Mouse (Mus musculus): Measurements from ENCODE around the gene Hlf.

Hlf gene

DNA sequence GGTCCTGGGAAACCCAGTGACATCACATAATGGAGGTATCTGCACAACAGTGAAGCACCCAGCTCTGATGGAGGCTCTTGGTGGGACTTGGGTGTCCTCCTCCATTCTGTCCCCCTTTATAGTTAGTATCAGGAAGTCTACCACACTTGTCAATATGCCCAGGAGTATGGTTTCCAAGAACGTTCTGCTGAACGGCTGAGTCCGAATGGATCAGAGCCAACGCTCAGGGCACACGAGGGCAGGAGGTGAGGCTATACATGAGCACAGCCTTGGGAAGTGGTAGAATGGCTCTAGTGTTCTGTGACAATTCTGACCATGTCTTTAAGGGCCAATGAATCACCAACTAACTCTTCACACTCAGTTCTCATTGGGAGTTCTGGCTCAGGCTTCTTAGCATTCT lies 47.8 kb downstream of the Hlf start:
- in situ Hi-C loops (cut with MboI, MseI), result no loop called here

DNA sequence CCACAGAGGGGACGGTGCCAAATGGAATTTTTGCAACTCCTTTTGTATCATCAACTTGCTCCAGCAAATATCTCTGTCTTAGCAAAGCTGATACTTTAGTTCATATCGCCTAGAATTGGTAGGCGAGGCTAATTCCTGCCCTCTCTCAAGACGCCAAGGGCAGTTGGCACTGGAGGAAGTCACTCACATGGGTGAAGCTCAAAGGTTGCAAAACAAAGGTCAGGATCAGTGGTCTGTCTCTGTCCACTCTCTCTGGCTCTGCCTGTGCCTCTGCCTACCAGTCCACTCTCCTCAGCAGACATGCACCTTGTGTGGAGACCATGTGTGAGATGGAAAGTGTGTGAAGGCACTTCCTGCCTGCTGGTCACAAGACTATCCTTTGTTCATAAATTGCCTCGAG lies 48.4 kb downstream of the Hlf start:
- in situ Hi-C loops (cut with MboI, MseI), result no loop called here

DNA sequence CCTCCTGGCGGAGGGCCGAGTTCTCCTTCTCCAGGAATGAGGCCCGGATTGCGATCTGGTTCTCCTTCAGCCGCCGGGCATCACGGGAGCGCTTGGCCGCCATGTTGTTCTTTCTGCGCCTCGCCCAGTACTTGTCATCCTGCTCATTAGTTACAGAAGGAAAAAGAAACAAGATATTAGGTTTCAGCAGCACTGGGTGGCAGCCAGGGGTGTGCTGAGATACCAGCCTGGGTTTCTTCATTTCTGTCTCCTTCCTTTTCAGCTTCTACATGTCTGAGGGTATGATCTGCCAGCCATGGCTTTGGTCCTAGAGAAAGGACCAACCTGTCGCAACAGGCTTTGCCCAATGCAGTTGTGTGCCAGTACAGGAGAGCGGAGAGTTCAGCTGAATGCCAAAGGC lies 49.9 kb downstream of the Hlf start:
- in situ Hi-C loops (cut with MboI, MseI), result no loop called here

DNA sequence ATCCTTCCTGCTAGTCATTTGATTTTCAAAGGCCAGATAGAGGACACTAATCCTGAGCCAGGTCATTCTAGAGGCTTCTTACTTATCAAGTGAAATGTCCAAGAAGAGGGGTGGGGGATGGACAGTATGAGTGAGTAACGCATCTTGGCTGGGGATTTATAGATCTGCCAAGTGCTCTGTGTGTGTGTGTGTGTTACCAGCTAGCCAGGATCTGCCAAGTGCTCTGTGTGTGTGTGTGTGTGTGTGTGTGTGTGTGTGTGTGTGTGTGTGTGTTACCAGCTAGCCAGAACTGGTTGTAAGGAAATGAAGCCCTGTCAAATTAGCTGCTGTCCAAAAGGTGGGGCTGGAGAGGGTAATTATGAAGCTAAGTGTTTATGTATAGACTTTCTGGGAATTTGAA lies 55.9 kb downstream of the Hlf start:
- in situ Hi-C loops (cut with MboI, MseI), result no loop called here

GRCm38 (mm10) chr11:90332737-90333136 lies 58.0 kb downstream of the Hlf start:
- in situ Hi-C loops (cut with MboI, MseI), result no loop called here

DNA sequence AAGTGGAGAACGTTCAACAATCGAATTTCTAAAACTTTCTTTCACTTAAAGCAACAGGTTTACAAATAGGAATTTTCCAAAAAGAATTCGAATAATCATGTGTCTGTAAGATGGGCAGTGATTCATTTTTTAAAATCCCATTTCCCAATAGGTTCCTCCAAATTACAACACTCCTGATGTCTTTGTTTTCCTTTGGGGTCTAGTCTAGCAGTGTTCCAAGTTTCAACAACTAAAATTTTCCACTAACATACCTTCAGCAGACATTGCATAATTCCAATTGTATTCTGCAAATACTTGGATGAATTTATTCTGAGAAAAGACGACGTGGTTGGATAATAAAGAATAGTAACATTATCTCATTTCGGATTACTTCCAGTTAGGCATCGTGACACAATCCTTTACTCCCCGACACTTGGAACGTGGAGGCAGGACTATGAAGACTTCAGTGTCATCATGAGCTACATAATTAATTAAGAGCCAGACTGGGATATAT lies 60.4 kb downstream of the Hlf start:
- in situ Hi-C loops (cut with MboI, MseI), result no loop called here

GRCm38 (mm10) chr11:90326836-90327235 lies 63.9 kb downstream of the Hlf start:
- in situ Hi-C loops (cut with MboI, MseI), result loop anchor here in 1 of 2 experiments (10.0 kb wide), 1 partner anchor 288 kb away; no protein-coding TSS in a partner anchor

DNA sequence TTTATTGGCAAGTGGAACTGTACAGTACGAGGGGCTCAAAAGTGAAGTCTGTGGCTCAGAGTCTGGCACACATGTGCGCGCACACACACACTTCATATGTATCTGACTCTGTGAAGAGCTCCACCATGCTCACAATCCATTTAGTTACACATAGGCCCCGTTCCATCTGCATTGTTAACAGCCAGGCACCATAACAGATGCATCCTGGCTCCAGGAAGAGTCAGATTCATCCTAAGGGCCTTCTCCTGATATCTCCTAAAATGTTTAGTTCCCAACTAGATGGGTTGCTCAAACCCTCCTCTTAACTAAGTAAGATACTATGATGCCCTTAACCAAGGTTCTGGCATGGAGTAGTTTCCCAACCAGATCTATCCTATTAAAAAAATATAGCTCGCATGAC lies 64.5 kb downstream of the Hlf start:
- in situ Hi-C loops (cut with MboI, MseI), result loop anchor here in 1 of 2 experiments (10.0 kb wide), 1 partner anchor 289 kb away; no protein-coding TSS in a partner anchor

GRCm38 (mm10) chr11:90324597-90324996 lies 66.1 kb downstream of the Hlf start:
- in situ Hi-C loops (cut with MboI, MseI), result loop anchor here (10.0 to 25.0 kb wide), 2 partner anchors 288 to 290 kb away; no protein-coding TSS in a partner anchor

DNA sequence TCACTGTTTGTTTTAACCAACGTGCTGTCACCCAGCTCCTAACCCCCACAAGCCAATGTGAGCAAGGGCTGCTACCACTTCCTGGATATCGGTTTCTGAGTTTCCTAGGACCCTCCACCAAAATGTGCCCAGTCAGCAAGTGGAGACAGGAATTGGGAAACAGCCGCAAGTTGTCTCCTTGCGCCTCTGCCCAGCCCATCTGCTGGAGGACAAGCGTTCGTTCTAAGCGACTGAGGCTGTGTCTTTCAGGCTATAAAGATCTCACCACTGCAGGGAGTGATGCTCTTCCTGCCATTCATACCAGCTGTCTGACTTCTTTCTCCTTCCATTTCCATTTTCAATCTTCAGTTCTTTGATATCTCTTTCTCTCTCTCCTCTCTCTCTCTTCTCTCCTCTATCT lies 69.8 kb downstream of the Hlf start:
- in situ Hi-C loops (cut with MboI, MseI), result loop anchor here (10.0 to 25.0 kb wide), 2 partner anchors 291 to 294 kb away; no protein-coding TSS in a partner anchor

DNA sequence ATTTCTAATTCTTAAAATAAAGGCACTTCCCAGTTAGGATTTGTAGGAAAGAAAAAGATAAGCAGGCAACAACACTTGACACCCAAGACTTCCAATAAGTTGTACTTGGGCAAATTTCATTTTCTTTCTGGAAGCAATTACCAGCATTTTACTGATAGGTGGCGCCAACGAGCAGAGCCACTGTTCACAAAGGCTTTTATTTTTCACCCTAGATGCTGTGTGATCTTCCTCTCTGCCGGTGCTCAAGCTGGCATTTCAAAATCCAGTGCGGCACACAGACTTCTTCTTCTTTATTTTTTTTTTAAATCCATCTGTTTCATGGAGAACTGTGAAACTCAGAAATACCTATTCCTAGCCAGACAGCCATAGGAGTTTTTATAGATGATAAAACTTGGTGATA lies 73.2 kb downstream of the Hlf start:
- in situ Hi-C loops (cut with MboI, MseI), result loop anchor here in 1 of 2 experiments (25.0 kb wide), 1 partner anchor 295 kb away; no protein-coding TSS in a partner anchor

- in situ Hi-C loops (cut with MboI, MseI), result loop anchor here in 1 of 2 experiments (25.0 kb wide), 1 partner anchor 298 kb away; no protein-coding TSS in a partner anchor
Observed at GRCm38 (mm10) chr11:90314606-90315005, 76.1 kb downstream of the Hlf start.

- in situ Hi-C loops (cut with MboI, MseI), result loop anchor here (5.0 to 25.0 kb wide), 3 partner anchors 122 to 305 kb away; partner anchors contain the start of gene Gm45716 (in 1 of the 2)
Observed at GRCm38 (mm10) chr11:90306993-90307392, 83.7 kb downstream of the Hlf start.

- in situ Hi-C loops (cut with MboI, MseI), result loop anchor here (5.0 to 25.0 kb wide), 3 partner anchors 121 to 306 kb away; partner anchors contain the start of gene Gm45716 (in 1 of the 2)
Observed at GRCm38 (mm10) chr11:90306067-90306466, 84.6 kb downstream of the Hlf start.

- in situ Hi-C loops (cut with MboI, MseI), result loop anchor here in 1 of 2 experiments (10.0 to 25.0 kb wide), 2 partner anchors 307 to 1520 kb away; no protein-coding TSS in a partner anchor
Observed at GRCm38 (mm10) chr11:90294622-90295021, 96.1 kb downstream of the Hlf start.

- in situ Hi-C loops (cut with MboI, MseI), result loop anchor here in 1 of 2 experiments (10.0 to 25.0 kb wide), 2 partner anchors 305 to 1522 kb away; no protein-coding TSS in a partner anchor
Observed at GRCm38 (mm10) chr11:90292766-90293165, 97.9 kb downstream of the Hlf start.

- in situ Hi-C loops (cut with MboI, MseI), result loop anchor here in 1 of 2 experiments (10.0 to 25.0 kb wide), 2 partner anchors 304 to 1524 kb away; no protein-coding TSS in a partner anchor
Observed at GRCm38 (mm10) chr11:90291156-90291555, 99.5 kb downstream of the Hlf start.

DNA sequence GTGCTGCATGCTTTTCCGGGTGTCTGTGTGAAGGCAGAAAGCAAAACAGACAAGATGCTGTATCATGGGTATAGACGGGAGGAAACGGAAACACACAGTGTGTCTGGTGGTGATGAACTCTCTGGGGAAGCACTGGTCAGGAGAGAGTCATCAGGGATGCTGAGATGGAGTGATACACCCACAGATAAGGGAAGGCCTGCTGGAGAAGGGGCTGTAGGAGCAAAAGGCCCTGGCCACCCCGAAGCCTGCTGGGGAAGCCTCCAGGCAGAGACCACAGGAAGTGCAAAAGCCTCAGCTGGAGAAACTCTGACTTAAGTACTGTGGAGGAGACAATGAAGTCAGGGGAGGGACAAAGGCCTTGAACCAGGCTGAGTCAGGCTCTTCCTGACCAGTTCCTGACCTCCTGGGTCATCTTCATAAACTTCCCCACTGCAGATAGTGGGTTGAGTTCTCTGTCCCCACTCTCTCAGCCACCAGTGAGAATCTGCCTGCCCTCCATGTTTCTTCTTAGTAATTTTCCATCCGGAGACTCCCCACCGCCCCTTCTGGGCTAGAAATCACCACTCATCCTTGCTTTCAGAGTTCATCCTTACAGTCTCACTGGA lies 104.0 kb downstream of the Hlf start:
- in situ Hi-C loops (cut with MboI, MseI), result loop anchor here in 1 of 2 experiments (25.0 kb wide), 1 partner anchor 299 kb away; no protein-coding TSS in a partner anchor

Measured in T-helper 17 cell (primary cell).